In genomic region chr6:83095968-83096367, GRCm38 (mm10) we compare ENCODE assay signal across 17 mouse cellular contexts. TPM values are rescaled to one million over a fixed set of nuclear protein-coding genes. Genes with fewer than 3 reads are reported as not detected.
DNase-seq lines count a peak whose midpoint lies in the region; ATAC-seq lines count a peak whose summit lies in the region.
"Had no signal": no experiment of that assay in that cellular context is flagged by ENCODE, and none has a peak within 500 bp of the region (broad histone marks: within the 10 kb centered on the region; RNA-seq: fewer than 3 reads in every experiment).

No protein-coding gene starts in this region.

- DNase-seq in CD4-positive, CD25-positive, alpha-beta regulatory T cell, adult 2 months (ENCODE audit: low read depth, low spot score): peak; percentile 72
- peak; percentile 57 to 66 for DNase-seq in CD8-positive naive resting alpha-beta T cell, adult 2 months (ENCODE audit: low read depth in 2 of 2, low spot score in 2 of 2)
- DNase-seq in thymus, postnatal 0 days (ENCODE audit: low spot score): peak; percentile 83
- DNase-seq in frontal cortex, adult 2 months (ENCODE audit: extremely low spot score in 1 of 2, low spot score in 1 of 2): no peak
- no peak for DNase-seq in kidney, postnatal 4 days
- no peak for DNase-seq in kidney, adult 8-10 months
- DNase-seq in spleen, postnatal 10 days (ENCODE audit: low spot score in 2 of 2): no peak
- DNase-seq: adrenal gland, postnatal 10 days; cerebellum, adult 2 months; cerebellum, postnatal 36 days; kidney, postnatal 36 days; lung, adult 18-20 months; lung, postnatal 10 days had no signal

- ATAC-seq in inflammation-experienced regulatory T-cells, adult 6 months: peak; percentile 98
- ATAC-seq: intestine, embryonic 16.5 days; Patski had no signal

RNA-seq across cellular contexts. Expression of gene Ccdc142, which starts 5.4 kb away (rescaled TPM):
- 1 to 10 TPM in 1 of 3 experiments, under 1 TPM in 1, not detected in 1; 0.79 to 3.2 TPM for polyA plus RNA-seq in inflammation-experienced regulatory T-cells, adult 6 months (2017; shearing (Covaris generic))
- 2.4 and 2.8 TPM in 2 replicates for polyA plus RNA-seq in thymus, postnatal 0 days (2015; fragmentation: Nextera tagmentation; extraction: Ambion mirVana)
- polyA plus RNA-seq in frontal cortex, adult 2 months (2012; rRNA removed): 6.3 and 11.1 TPM in 2 replicates

RNA-seq across cellular contexts. Expression of gene Gm42688, which starts 5.4 kb away (rescaled TPM):
- polyA plus RNA-seq in inflammation-experienced regulatory T-cells, adult 6 months (2017; shearing (Covaris generic)): 1 to 10 TPM in 2 of 3 experiments, under 1 TPM in 1; 0.82 to 1.1 (median 1.1) TPM
- 2.4 and 2.7 TPM in 2 replicates for polyA plus RNA-seq in thymus, postnatal 0 days (2015; fragmentation: Nextera tagmentation; extraction: Ambion mirVana)
- polyA plus RNA-seq in frontal cortex, adult 2 months (2012; rRNA removed): 8.5 and 11.2 TPM in 2 replicates

RNA-seq across cellular contexts. Expression of gene Lbx2, which starts 9.8 kb away (rescaled TPM):
- not detected for polyA plus RNA-seq in inflammation-experienced regulatory T-cells, adult 6 months (2017; shearing (Covaris generic))
- 0.51 and 0.95 TPM in 2 replicates for polyA plus RNA-seq in thymus, postnatal 0 days (2015; fragmentation: Nextera tagmentation; extraction: Ambion mirVana)
- 0.36 and 0.66 TPM in 2 replicates for polyA plus RNA-seq in frontal cortex, adult 2 months (2012; rRNA removed)
- polyA plus RNA-seq: hindbrain, embryonic 15.5 days had no signal

RNA-seq across cellular contexts. Expression of gene Mrpl53, which starts 12.9 kb away (rescaled TPM):
- polyA plus RNA-seq in inflammation-experienced regulatory T-cells, adult 6 months (2017; shearing (Covaris generic)): 10 to 100 TPM; 60.0 to 78.3 (median 66.2) TPM
- 101 and 107 TPM in 2 replicates for polyA plus RNA-seq in thymus, postnatal 0 days (2015; fragmentation: Nextera tagmentation; extraction: Ambion mirVana)
- 96.4 and 109 TPM in 2 replicates for polyA plus RNA-seq in frontal cortex, adult 2 months (2012; rRNA removed)

RNA-seq across cellular contexts. Expression of gene Pcgf1, which starts 18.3 kb away (rescaled TPM):
- 10 to 100 TPM; 37.0 to 49.3 (median 49.1) TPM for polyA plus RNA-seq in inflammation-experienced regulatory T-cells, adult 6 months (2017; shearing (Covaris generic))
- polyA plus RNA-seq in thymus, postnatal 0 days (2015; fragmentation: Nextera tagmentation; extraction: Ambion mirVana): 27.8 and 30.3 TPM in 2 replicates
- polyA plus RNA-seq in frontal cortex, adult 2 months (2012; rRNA removed): 40.1 and 40.5 TPM in 2 replicates

Comparison
In these comparisons a context has a peak if more than half of its experiments do, and no peak if none do; other contexts are left out.
1. DNase-seq: peak in CD4-positive, CD25-positive, alpha-beta regulatory T cell, adult 2 months (single experiment), CD8-positive naive resting alpha-beta T cell, adult 2 months (2 of 2) and thymus, postnatal 0 days (single experiment); none in frontal cortex, adult 2 months (0 of 2), kidney, postnatal 4 days (0 of 2), kidney, adult 8-10 months (0 of 2) and spleen, postnatal 10 days (0 of 2).